Mouse (Mus musculus) frontal cortex, postnatal 14 days (tissue): ENCODE results near the gene Tpm1.

Experiments used
- DNase-seq, 2 experiments: peaks; one replicate each; pipeline ENCODE4 v3.0.0; 2022; ENCODE audit warnings: low spot score in 2 of 2

The Tpm1 gene

GRCm38 (mm10) chr9:67046881-67047605 is 2.2 kb downstream of the Tpm1 start:
- no peak for DNase-seq

DNA sequence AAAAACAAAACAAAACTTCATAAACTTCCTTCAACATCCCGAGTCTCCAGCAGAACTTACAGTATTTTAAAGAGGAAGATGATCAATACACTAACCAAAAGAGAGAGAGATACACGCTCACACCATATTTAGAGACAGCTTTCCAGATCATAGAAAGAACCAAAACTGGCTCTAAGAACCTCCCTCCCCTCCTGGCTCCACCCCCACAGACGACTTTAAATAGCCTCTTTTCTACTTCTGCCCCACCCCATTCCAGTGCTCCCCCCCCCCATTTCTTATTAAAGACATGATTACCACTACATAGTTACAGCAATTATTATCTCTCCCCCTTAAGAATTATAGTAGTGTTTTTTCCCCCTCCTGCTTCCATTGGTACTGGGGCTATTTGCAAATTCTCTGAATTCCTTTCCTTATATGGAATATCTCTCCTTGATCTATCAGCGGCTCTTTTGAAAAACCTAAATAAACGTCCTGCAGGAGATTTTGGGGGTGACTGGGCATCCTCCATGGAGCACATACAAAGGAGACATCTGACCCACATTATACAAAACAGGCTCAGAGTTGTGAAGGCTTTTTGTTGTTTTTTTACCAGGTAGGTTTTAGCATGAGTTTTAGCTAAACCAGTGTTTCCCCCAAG is 3.1 kb downstream of the Tpm1 start:
- no peak for DNase-seq

DNA sequence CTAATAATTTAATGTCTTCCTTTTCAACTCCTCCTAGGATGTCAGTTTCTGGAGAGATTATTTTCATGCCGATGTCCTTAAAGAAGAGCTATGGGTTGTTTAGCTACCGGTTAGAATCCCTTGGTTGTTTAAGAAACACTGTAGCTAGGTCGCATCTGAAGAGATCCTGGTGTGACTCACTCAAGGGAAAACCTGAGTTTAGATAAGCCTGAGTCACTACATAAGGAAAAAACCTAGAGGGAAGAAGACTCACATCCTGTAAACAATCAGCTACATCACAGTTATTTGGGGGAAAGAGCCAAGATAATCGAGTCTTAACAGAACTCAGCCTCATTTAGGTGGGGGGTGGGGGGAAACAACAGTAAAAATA is 3.9 kb downstream of the Tpm1 start:
- no peak for DNase-seq

DNA sequence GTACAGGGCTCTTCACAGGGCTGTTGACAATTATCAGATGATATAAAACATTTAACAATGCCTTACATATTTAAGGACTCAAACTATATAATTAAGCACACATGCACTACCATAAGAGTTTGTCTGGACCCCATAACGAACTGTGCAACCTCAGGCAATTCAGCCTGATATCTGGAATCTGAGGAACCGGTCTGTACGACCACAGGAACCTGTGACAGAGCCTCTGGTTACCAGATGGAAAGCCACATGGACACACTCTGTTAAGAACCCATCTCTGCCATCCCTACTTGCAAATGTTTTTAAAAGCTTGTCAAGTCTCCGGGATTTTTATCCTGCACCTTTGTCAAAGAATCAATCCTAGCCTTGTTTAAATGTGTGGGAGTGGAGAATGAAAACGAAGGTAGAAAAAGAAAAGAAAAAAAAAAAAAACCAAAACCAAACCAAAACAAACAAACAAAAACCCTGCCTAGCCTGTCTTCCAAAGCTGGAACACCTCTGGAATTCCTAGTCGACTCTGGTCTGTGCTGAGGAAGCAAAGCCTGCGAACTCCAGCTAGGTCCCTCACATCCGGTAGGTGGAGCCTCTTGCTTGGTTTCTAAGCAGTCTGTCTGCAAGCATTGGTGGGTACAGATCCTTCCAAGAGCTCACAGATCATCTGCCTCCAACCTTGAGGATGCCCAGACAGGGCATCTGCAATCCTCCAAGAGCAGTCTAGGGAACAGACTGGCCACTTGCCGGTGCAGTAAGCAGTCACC is 4.5 kb downstream of the Tpm1 start:
- DNase-seq = peak; percentile 67 to 74

DNA sequence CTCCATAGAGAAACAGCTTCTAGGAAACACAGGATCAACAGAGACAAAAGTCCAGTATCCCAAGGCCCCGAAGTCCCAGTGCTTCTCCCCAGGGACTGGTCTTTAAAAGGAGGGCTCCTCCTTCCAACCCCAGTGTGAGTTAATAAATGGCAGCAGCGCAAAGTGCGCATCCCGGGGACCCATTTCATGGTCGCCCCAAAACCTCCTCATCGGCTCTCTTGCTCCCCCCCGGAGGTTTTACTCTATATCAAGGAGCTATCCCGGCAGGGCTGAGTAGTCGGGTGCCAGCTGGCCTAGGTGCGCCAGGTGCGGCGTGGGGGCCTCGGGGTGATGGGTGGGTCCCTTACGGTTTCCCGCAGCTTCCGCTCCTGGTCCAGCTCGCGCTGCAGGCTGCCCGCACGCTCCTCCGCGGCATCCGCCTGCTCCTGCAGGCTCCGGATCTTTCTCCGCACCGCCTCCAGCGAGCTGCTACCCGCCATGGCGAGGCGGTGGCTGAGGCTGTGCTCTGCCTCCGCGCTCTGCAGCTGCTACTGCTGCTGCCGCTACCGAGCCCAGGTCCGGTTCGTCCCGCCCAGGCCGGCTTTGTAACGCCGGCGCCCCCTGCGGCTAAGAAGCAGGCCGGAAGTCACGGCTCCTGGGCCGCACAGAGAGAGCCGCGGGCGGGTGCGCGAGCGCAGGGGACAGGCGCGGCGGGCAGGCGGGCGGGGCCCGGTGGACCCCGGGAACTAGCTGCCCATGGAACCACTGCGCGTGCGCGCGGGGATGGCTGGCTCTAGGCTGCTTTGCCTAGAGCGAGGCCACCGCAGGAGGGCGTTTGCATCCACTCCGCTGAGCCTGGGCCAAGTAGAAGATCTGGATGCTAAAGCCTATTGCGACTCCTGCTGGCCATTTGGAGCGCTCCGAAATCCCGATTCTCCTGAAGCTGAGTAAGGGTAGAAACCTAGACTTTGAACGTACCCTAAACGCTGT is 5.7 kb downstream of the Tpm1 start:
- peak; percentile 98 to 99 for DNase-seq

DNA sequence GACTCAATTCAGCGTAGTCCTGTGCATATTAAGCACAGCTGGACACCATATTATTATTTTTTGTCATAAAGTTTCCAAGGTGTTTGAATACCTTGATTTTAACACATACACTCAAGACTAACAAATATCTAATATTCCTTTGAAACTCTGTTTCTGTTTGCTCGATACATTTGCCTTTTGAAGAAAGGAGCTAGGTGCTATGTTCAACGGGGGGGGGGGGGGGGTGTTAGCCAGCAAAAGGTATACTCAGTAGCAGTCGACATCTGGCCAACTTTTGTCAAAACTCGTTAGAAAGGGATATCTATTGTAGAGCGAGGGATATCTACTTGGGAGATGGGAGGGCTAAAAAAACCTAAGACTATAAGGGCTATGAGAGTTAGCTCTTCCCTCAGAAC is 6.4 kb downstream of the Tpm1 start:
- no peak for DNase-seq

- no peak for DNase-seq
Observed at GRCm38 (mm10) chr9:67041840-67042812, 7.1 kb downstream of the Tpm1 start.

DNA sequence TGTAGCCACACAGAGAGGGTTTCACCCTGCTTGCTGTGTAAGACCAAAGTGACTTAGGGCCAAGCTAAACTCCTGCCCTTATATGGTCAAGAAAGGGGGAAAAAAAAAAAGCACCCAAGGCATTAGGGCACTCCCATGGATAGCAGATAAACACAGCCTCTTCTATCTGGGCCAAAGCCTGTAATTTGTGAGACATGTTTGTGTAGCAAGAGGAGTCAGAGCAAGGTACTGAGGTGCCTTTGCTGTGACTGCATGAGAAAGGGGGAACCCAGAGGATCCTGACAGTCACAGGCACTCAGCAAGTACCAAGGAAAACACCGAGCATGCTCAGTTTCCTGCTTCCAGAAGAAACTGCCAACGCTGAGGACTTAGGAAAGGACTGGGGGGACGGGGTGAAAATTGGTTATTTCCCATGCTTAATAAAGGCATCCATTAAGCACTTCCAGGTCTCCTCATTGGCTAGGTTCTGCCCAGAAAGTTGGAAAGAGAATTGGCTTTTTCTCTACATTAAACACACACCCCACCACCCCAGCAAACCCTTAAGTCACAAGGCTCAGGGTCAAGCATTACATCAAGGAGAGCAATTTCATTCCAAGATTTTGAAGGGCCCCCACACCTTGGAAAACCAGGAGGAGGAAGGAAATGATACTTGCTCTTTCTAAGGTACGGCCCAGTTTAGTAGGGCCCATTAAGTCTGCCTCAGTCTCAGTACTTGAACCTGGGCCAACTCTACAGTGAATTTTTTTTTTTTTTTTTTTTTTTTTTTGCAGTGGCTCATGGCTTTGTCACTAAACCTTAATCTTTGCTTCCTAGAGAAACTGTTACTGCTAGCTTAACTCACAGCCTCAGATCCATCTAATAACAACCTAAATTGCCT is 8.0 kb downstream of the Tpm1 start:
- no peak for DNase-seq

DNA sequence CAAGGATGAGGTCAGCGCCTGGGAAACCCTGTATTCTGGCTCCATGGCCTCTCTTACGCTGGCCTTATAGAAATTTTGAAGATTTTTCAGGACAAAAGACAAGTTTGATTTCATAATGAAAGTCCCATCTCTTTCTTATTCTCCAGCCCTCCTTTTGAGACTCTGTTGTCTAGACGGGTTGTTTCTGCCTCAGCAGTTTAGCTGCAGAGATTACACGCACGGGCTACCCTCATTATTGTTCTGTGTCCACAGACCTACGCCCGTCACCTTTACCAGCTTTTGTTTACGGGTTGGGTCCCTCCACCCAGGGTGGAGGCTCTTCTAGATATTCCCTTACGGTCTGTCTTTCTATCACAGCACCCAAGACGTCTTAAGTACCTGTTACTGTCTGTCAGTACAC is 9.3 kb downstream of the Tpm1 start:
- DNase-seq = no peak

DNA sequence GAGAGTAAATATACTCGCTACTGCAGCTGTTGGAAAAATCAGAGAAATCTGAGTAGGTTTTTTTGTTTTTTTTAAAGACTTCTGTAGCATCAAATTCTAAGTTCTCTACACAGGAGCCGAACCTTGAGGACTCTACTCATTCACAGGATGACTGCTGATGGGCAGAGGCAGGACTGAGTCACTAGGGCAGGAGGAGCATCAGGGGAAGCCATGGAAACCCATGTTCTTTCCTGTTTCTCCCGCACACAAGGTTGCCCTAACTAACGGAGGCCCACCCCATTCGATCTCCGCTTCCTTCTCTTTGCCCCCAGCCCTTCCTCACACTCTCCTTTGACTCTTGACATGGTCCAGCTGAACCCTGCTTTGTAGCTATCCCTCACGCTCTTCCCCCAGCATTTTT is 10.5 kb downstream of the Tpm1 start:
- no peak for DNase-seq

- no peak for DNase-seq
Observed at GRCm38 (mm10) chr9:67037666-67038065, 11.5 kb downstream of the Tpm1 start.

DNA sequence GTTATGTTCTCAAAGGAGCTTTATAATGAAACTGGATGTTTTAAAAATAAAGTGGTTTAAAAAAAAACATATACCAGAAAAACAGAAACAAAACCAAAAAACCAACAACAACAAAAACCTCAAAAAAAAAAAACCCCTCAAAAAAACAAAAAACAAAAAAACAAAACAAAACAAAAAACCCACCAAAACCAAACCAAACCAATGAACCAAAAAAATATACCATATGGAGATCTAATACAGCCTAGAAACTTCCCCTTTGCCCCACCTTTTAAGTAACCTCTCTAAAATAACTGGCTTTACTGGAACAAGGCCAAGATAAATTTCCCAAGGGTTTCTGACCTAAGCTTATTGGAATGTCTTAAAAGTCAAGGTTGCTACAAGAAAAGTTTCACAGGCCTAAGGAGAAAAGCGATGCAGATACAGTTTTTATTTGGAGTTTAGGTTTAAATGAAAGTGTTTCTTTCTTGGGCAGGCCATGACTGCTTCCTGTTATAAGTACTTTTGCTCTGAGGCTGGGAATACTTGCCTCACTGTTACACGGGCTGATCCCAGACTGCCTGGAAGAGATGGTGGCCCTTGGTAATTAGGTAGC is 12.6 kb downstream of the Tpm1 start:
- DNase-seq = no peak

- no peak for DNase-seq
Observed at GRCm38 (mm10) chr9:67035957-67036451, 13.2 kb downstream of the Tpm1 start.

GRCm38 (mm10) chr9:67034677-67035076 is 14.5 kb downstream of the Tpm1 start:
- DNase-seq = no peak

- DNase-seq = no peak
Observed at GRCm38 (mm10) chr9:67033016-67033415, 16.2 kb downstream of the Tpm1 start.

- no peak for DNase-seq
Observed at GRCm38 (mm10) chr9:67032611-67033010, 16.6 kb downstream of the Tpm1 start.

- no peak for DNase-seq
Observed at GRCm38 (mm10) chr9:67029518-67029917, 19.7 kb downstream of the Tpm1 start.

- no peak for DNase-seq
Observed at GRCm38 (mm10) chr9:67028929-67029328, 20.3 kb downstream of the Tpm1 start.

DNA sequence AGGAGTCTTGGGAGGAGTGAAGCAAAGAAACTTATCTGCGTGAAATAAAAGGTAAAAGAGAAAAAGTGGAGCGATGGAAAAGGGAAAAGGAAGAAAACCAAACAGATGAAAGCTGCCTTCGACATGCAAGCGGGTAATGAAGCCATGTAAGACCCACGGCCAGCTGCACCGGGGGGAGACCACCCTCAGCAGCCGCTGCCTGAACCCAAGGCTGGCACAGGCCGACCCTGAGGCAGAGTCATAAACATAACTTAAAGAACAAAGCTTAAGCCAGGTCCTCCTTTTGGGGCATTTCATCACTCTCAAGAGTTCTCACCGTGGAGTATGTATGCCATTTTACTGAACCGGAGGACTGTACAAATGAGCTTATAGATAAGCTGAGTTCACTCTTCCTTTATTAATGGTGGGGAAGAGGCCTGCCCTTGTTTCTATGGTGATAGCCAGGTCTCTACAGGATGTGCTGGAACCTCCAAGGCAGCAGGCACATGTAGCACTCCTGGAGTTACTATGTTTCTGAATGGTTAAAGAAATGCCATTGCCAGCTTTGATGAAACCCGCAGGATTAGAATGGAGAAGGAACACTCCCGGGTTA is 21.0 kb downstream of the Tpm1 start:
- DNase-seq = no peak
